Mouse (Mus musculus) midbrain, embryonic 11.5 days (tissue): Measurements from ENCODE around the gene Prom1. TPM values are rescaled to one million over a fixed set of nuclear protein-coding genes. Genes with fewer than 3 reads are reported as not detected.

ENCODE experiments used
- polyA plus RNA-seq: library from polyadenylated mRNA; unstranded; fragments of >200 nt; fragmentation: Nextera tagmentation; extraction: Ambion mirVana; gene quantifications from 2 replicates; pipeline ENCODE4 v1.2.1, GENCODE M21; 2014

Prom1 gene
- polyA plus RNA-seq, 1 experiment from 2014 or later, result 171 TPM

Other genes starting within 250 kb of the Prom1 start
- gene Cd38, start 233.5 kb downstream of the Prom1 start, polyA plus RNA-seq, result 5.5 and 5.6 TPM in 2 replicates
- not detected in 2 replicates for gene Gm7879, start 188.9 kb downstream of the Prom1 start, polyA plus RNA-seq
- 0.53 TPM in 1 of 2 replicates, not detected in the other for gene Fgfbp1, start 120.3 kb downstream of the Prom1 start, polyA plus RNA-seq
- gene Tapt1, start 124.6 kb upstream of the Prom1 start, polyA plus RNA-seq, result 27.8 and 30.3 TPM in 2 replicates